Mouse (Mus musculus) intestine, embryonic 16.5 days (tissue): Measurements from ENCODE around the gene Kdm1b. TPM values are rescaled to one million over a fixed set of nuclear protein-coding genes. Genes with fewer than 3 reads are reported as not detected.

Source experiments
- ATAC-seq: fragments of 200-750 bp; cut with Nextera tagmentation; 2 replicates; pipeline ENCODE4 v1.8.0; 2017; ENCODE audit warnings: moderate TSS enrichment, moderate library complexity
- H3K27ac ChIP-seq: fragments of 300-500 bp; sonication (generic); 2 replicates; pipeline ENCODE4 v1.5.1; 2014; ENCODE audit warnings: mild to moderate bottlenecking, low read length
- H3K27me3 ChIP-seq: fragments of 300-500 bp; sonication (generic); replicated peaks from 2 replicates; pipeline ENCODE4 v1.6.1; 2014; ENCODE audit warnings: low read length, control low read depth, mixed read lengths; ENCODE audit not compliant: control insufficient read depth, insufficient read depth
- H3K36me3 ChIP-seq: fragments of 300-500 bp; sonication (generic); 2 replicates; pipeline ENCODE4 v1.6.1; 2014; ENCODE audit warnings: low read length, control low read depth; ENCODE audit not compliant: control insufficient read depth, insufficient read depth
- H3K4me1 ChIP-seq: fragments of 300-500 bp; sonication (generic); 2 replicates; pipeline ENCODE4 v1.6.1; 2014; ENCODE audit warnings: low read length, control low read depth, mixed read lengths; ENCODE audit not compliant: control insufficient read depth, insufficient read depth
- H3K4me2 ChIP-seq: fragments of 300-500 bp; sonication (generic); 2 replicates; pipeline ENCODE4 v1.6.1; 2014; ENCODE audit warnings: low read depth, low read length, control low read depth
- H3K4me3 ChIP-seq: fragments of 300-500 bp; sonication (generic); 2 replicates; pipeline ENCODE4 v1.5.1; 2014; ENCODE audit warnings: mild to moderate bottlenecking, low read length
- H3K9ac ChIP-seq: fragments of 300-500 bp; sonication (generic); 2 replicates; pipeline ENCODE4 v1.6.1; 2014; ENCODE audit warnings: low read depth, low read length
- H3K9me3 ChIP-seq: fragments of 300-500 bp; sonication (generic); 2 replicates; pipeline ENCODE4 v1.6.1; 2016; ENCODE audit warnings: low read length, control low read depth; ENCODE audit not compliant: control insufficient read depth
- WGBS: fragments of 180-500 bp; shearing (Covaris S2); extraction: QIAGEN DNeasy Blood & Tissue Kit; methylation state at CpG from one replicate; pipeline ENCODE4 v1.1.7; 2014; 5-methylcytosine and 5-hydroxymethylcytosine counted together
- polyA plus RNA-seq: library from polyadenylated mRNA; unstranded; fragments of >200 nt; fragmentation: Nextera tagmentation; extraction: Ambion mirVana; gene quantifications from 2 replicates; pipeline ENCODE4 v1.2.1, GENCODE M21; 2015

Kdm1b gene
- polyA plus RNA-seq, 1 experiment from 2014 or later: 10.2 TPM

- H3K27me3 ChIP-seq: no peaks in the 10 kb centered on the region
- H3K9me3 ChIP-seq: no peaks in the 10 kb centered on the region
- WGBS: 92% methylated on average over 7 of the region's 7 CpGs
- no peak for ATAC-seq
- no peak overlapping the region for H3K9ac ChIP-seq
- H3K4me2 ChIP-seq: no peak overlapping the region
- no peak overlapping the region for H3K27ac ChIP-seq
- no peak overlapping the region for H3K4me3 ChIP-seq
- no peaks in the 10 kb centered on the region for H3K4me1 ChIP-seq
- H3K36me3 ChIP-seq: no peaks in the 10 kb centered on the region
These were observed 91.5 kb downstream of the Kdm1b start for GRCm38 (mm10) chr13:47134836-47135235.

Other genes starting within 250 kb of the Kdm1b start
- gene Kif13a, start 113.6 kb upstream of the Kdm1b start, polyA plus RNA-seq: 6.2 and 7.6 TPM in 2 replicates
- gene Nhlrc1, start 28.6 kb upstream of the Kdm1b start, polyA plus RNA-seq: 2.9 and 3.1 TPM in 2 replicates
- gene Tpmt, start 1.2 kb downstream of the Kdm1b start, polyA plus RNA-seq: 27.6 and 27.9 TPM in 2 replicates
- gene Dek, start 62.7 kb downstream of the Kdm1b start, polyA plus RNA-seq: 136 and 155 TPM in 2 replicates
- gene Rnf144b, start 79.2 kb downstream of the Kdm1b start, polyA plus RNA-seq: 1.0 and 1.1 TPM in 2 replicates